Mouse (Mus musculus) T-helper 17 cell (primary cell): ENCODE results near the gene Gabarap.

Experiments used
- in situ Hi-C, 2 experiments: fragments of 300-600 bp; cut with MboI, MseI; formaldehyde crosslinking; loops; 1 replicate in 1 of 2; 2 replicates in 1 of 2; pipeline ENCODE4 v1.15.1; 2025; ENCODE audit warnings: high pct_unique_total_duplicates in 2 of 2

The Gabarap gene

DNA sequence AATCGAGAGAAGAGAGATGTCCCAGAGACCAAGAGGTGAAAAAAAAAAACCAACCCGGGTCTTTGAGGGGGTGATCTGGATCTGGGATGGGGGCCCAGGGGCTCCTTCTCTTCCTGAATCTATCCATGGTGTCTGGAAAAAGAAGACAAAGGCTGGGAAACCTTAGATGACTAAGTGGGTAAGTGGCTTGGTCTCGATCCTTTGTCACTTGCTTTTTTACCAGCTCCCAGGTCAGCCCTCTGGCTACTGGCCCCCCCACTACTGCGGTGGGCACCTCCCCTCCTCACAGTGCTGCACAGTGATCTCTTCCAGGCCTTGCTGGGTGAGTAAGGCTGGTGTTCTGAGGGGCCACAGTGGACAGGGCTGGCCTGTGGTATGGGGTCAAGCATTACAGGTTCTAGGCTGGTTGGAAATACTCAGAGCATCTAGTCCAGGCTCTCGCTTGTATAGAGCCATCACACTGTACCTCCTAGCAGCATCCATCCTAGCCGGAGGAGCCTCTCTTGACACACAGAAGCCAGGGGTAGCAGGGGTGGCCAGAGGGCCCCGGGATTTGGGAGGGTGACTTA lies 26.3 kb downstream of the Gabarap start:
- in situ Hi-C loops = loop anchor here in 1 of 2 experiments (10.0 kb wide), 1 partner anchor 912 kb away; no protein-coding TSS in a partner anchor

DNA sequence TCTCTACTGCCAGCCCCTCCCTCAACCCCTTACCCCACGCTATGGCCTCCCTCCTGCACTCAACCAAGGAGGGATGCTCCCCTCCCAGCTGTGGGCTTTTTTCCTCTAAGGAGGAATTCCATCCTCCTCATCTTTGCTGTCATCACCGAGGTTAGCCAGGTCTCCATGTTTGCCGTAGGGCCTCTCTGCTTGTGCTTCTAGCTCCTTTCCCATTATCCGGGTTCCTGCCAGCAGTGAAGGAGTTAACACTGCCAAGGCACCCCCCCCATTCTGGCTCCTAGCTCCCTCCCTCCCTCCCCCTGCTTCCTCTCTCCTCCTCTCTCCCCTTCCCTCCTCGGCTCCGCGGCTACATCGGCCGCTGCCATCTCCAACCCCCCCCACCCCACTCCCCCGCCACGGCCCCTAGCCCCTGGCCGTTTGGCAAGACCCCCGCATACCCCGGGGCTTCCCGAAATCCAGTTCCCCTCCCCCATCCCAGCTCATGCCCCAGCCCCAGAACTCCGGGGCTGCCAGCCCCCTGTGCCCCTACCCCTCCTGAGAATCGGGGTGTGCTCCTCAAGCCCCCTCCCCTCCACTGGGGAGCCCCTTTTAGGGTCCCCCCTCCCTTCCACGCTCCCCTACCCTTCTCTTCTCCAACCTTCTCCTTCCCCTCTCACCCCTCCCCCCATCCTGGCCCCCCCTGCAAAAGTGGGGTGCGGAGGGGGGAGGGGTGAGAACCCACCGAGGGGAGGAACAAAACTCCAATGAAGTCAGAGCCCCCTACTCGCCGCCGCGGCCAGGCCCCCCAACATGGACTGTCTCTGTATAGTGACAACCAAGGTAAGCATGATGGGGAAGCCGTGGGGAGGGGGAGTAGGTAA lies 27.4 kb downstream of the Gabarap start:
- in situ Hi-C loops = loop anchor here in 1 of 2 experiments (10.0 kb wide), 1 partner anchor 914 kb away; no protein-coding TSS in a partner anchor

DNA sequence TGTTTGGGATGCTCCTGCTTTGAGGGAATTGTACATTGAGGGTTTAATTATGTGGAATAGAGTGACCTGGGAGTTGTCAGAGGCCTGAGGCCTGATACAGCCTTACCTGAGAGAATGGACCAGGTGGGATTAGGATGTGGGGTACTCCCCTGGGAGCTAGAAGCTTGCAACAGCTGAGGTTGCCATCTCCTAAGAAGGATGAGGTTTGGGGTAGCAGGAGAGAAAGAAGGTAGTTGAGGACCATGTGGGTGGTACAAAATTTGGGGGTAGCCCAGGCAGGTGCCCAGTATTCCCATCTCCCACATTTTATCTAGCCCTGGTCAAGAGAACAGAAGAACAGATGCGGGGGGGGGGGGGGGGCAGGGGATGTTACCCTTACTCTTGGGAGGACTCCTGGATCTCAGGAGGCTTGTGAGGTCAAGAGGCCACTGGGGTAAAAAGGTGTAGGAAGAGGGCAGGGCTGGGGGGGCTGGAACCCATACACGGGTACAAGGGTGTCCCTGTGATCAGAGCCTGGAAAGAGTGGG lies 28.6 kb downstream of the Gabarap start:
- in situ Hi-C loops = loop anchor here in 1 of 2 experiments (10.0 kb wide), 1 partner anchor 915 kb away; no protein-coding TSS in a partner anchor

DNA sequence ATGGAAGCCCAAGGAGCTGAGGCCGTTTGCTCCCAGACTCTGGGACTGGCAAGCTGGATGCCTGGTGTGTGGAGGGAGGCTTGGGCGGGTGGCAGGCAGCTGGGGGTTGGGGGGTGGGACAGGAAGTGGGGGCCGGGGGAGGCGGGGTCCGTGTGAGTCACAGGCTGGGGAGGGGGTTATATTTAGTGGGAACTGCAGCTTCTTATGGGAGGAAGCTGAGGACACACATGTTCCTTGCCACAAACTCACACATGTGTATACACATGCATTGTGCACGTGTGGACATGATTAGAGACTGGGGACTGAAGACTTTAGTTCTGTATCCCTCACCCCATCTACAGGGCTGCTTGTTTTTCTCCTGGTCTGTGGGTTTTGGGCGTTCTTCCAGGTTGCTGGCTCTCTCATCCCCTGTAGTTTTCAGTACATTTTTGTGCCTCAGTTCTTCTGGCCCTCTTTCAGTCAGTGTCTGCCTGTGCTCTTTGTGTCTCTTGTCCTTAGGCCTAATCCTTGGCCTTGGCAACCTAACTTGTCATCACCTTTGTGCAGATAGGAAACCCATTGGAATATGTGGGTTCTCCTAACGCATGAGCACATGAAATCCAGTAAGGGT lies 29.2 kb downstream of the Gabarap start:
- in situ Hi-C loops = no loop called here

DNA sequence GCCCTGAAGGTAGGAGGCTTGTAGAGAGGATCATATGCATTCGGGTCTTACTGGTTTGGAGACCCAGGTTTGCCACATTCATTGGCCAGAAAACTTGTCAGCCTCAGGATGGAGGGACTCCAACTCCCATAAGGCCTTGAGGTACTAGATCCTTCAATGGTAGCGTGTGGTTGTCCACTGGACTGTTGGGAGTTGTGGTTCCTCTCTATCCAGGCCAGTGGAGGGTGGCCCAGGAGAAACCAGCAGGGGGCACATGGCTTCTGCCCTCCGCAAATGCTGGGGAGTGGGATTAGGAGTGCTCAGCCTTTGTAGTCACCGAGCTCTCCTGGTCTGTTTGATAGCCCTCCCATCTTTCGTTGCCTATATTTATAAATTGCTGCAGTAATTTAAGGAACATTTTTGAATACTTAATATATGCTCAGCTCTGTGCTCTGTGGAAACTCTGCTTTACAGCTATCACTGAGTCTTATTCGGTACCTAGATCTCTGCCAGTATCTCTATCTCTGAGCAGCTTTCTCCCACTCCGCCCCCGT lies 29.9 kb downstream of the Gabarap start:
- in situ Hi-C loops = no loop called here

DNA sequence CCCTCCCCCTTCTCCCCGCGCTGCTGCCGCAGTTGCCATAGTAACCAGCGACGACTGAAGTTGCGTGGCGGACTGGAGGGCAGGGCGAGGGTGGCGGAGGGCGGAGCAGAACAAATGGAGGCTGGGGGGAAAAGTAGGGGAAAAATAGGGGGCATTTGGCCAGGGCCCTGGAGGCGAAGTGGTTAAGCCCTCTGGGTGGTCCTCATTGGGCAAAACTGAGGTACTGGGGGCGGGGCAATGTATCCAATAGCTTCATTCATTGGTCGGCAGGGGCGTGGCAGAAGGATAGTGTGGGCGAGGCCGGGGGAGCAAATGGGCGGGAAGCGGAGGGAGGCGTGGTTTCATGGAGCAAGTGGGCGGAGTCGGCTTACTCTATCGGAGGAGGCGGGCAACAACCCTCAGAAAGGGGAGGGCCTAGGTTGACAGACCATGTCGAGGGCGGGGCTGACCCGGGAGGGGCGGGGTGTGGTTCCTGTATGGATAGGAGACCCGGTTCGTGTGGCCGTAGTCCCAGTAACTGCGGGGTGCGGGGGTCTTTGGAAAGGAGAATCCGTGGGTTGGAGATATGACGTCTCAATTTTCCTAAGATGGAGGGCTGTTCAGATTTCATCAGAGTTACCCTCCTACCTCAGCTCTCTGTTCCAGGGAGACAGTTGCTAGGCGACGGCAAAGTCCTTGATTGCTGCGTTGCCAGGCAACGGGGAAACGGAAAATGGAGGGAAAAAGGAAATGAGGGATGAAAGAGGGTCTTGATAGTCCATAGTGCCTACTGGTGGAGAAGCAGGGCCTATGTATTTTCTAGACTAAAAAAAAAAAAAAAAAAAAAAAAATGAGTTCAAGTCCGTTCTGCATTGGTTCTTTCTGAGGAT lies 30.6 kb downstream of the Gabarap start:
- in situ Hi-C loops = no loop called here

DNA sequence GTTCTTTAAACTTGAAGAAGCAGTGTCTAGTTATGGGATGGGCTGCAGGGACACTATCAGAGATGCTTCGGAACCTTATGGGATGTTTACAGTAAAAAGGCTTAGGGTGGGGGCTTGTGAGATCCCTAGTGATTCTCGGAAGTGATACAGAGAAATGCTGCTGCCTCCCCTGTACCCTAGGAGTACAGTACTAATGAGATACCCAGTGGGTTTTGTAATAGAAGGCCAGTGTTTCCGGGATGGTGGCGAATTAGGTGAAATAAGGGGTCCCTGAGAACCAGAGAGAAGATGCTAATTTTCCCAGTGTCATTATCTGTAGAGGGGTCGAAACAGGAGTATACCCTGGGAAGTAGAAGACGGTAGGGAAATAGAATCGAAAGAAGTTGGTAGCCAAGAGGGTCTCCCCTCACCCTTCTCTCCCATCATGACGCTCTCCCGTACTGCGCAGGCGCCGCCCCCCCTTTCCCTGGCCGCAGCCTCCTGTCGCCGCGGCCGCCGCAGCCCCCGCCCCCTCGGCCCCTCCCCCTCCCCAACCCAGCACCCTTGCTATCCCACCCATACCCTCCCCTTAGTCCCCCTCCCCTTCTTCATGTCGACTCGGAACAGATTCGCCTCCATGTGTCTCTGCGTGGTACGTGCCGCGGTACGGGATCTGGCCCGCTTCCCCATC lies 32.7 kb downstream of the Gabarap start:
- in situ Hi-C loops = no loop called here

DNA sequence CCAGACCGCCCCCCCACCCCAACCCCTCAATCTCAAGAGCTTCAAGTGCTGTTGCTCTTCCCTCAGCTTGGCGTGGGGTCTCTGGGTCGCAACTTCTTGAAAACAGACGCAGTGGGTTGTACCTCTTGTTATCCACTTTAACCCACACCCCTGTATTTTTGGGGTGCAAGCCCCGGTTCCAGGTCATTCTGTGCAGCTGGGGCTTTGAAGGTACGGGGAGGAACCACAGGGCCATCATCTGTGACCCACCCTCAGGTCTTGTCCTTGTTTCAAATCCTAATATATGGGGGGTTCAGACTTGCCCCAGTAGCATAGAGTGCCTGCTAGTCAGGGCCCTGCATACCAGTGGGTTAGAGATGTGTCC lies 33.2 kb downstream of the Gabarap start:
- in situ Hi-C loops = no loop called here

DNA sequence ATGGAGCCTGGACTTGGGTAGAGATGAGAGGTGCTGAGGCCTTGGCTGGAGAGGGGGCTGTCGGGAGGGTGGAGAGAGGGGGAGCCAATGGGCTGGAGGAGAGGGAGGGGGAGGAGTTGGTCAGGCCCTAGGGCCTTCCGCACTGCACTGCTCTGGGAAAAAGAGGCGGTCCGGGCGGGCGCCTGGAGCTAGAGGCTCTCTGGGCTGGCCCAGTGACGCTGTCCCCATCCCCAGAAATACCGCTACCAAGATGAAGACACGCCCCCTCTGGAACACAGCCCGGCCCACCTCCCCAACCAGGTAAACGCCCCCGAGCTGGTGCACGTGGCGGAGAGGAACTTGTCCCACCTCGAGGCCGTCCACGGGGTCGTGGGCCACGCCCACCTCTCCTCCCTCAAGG lies 35.7 kb downstream of the Gabarap start:
- in situ Hi-C loops = no loop called here

DNA sequence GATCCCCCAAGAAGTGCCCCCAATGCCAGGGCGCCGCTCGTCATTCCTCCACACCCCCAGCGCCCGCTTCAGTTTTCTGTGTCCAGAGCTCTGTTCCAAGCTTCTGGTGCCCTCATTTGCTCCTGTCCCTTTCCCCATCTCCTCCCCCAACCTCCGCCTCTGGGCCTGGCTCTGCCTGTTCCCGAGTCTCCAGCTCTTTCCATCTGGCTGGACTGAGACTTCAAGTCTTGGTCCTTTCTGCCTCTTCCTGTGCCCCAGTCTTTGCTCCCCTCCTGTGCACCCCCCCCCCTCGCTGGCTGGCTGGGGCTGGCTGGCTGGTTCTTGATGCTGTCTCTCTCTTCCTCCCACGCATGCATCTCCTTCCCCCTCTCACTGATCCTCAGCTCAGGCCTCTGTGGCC lies 36.5 kb downstream of the Gabarap start:
- in situ Hi-C loops = no loop called here

DNA sequence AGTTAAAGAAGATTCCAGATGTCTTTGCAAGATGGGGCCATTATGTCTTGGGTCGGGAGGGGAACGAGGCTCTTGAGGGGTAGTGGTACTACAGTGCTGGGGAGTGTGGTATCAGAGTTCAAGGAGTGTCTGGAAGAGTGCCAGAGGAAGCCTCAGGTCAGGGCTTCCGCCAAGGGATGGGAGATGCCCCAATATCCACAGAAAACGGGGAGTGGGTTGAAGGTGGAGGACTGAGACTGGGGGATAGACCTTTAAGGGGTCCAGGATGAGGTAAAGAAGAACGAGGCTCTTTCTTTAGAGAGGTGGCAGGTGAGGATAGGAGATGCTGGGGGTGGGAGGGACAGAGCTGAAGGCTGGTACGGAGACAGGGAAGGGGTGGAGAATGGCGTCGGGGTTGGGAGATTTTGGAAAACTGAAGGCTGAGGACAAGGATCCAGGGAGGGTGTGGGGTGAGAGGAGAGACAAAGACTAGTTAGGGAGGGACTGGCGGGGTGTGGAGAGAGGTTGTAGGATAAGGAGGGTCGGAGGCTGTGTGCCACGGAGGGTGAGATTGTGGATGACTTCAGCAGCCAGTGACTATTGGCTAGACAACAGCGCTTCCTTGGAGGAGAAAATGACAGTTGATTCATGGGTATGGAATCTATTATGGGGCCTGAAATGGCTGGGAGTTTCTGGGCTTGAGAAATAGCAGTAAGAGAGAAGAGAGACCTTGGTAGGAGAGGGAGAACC lies 37.6 kb downstream of the Gabarap start:
- in situ Hi-C loops = no loop called here

DNA sequence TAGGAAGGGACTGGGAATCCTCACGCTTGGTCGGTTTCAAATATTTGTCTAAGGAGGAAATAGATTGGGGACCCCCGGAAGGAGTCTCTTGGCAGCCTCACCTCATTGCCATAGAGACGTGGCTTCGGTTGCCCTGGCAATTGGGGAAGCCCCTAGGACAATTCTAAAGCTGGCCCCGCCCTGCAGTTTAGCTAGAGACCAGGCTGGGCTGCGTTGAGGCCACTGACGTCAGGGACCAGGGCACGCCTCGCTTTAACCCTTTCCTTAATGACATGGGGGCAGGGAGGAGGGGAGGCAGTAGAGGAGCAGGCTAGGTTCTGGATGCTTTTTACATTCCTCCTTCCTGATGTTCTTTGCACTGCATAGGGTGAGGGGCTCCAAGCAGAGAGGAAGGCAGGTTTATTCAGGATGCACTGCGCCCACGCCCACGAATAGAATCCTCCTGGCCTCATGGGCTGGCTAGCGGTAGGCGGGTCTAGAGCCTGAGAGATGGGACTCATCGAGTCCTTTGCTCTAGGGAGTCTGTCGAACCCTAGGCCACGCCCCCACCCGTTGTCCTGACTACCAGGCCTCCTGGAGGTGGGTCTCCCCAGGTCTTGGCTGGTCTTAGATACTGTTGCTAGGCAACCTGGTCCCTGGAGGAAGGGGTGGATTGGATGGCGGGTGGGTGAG lies 38.3 kb downstream of the Gabarap start:
- in situ Hi-C loops = no loop called here

DNA sequence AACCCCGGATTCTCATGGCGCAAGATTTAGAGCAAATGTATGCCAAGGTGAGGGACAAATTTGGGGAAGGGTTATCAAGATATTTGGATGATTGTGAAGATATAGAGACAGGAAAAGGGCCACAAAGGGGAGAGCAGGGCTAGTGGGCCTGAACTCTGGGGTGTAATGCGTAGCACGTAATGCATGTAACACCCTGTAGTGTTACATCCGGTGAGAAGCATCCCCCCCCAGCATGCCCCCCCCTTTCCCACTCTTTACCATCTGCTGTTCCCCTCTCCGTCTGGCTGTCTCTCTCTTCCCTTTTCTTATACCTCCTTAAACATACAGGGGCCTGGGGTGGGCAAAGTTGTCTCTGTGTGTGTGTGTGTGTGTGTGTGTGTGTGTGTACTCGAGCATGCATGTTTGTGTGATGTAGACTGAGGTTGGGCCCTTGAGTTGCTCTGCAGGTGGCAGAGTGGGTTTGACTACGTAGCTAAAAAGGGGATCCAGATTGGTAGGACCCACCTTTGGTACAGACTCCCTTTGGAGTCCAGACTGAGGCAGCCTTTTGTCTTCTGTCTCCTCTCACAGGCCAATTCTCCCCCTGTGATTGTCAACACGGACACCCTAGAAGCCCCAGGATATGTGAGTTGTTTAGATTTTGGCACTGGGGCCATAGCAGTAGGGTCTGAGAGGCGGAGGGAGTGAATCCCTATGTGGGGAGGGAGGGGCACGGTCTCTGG lies 39.0 kb downstream of the Gabarap start:
- in situ Hi-C loops = loop anchor here in 1 of 2 experiments (5.0 kb wide), 1 partner anchor 692 kb away; no protein-coding TSS in a partner anchor

DNA sequence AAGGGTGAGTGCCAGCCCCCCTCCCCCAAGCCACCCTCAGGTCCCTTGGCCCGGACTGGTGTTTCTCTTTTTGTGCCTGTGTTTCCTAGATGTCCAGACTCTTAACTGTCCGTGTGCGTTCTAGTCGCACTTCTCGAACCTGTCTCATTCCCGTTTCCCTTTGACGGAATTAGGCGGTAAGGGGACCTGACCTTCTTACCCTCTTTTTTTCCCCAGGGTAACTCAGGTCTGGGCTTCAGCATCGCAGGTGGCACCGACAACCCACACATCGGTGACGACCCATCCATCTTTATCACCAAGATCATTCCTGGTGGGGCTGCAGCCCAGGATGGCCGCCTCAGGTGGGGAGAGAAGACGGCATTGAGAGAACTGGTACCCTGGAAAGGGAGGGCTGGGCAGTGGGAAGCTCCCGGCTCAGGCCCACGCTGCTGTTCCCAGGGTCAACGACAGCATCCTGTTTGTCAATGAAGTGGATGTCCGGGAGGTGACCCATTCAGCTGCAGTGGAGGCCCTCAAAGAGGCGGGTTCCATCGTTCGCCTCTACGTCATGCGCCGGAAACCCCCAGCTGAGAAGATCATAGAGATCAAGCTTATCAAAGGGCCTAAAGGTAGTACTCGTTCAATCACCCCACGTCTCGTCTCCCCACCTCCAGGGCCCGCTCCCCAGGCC lies 39.8 kb downstream of the Gabarap start:
- in situ Hi-C loops = loop anchor here in 1 of 2 experiments (5.0 kb wide), 1 partner anchor 692 kb away; no protein-coding TSS in a partner anchor

DNA sequence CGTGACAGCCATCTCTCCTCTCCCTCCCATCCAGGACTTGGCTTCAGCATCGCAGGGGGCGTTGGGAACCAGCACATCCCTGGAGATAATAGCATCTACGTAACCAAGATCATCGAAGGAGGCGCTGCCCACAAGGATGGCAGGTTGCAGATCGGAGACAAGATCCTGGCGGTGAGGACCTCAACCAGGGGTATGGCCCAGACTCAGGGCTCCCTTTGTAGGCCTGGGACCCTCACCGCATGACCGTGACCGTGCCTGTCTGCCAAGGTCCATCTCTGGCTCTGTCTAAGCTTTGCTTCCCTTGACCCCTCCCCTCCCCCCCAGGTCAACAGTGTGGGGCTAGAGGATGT lies 40.4 kb downstream of the Gabarap start:
- in situ Hi-C loops = loop anchor here in 1 of 2 experiments (5.0 kb wide), 1 partner anchor 691 kb away; no protein-coding TSS in a partner anchor

DNA sequence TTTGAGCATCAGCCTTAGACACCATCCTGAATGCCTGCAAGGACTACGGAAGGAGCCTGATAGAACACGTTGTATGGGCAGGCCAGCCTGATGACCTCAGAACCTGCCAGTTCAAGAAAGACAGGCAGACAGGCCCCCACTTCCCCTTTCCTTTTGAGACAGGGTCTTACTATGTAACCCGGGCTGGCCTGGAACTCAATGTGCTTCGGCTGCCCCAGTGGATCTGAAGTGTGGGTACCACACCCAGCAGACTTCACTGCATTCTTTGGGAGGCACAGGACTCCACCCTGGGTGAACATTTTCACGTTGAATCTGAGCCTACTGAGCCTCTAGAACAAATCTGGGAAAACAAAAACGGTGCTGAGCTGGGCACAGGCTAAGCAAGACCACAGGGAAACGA lies 47.2 kb downstream of the Gabarap start:
- in situ Hi-C loops = no loop called here

DNA sequence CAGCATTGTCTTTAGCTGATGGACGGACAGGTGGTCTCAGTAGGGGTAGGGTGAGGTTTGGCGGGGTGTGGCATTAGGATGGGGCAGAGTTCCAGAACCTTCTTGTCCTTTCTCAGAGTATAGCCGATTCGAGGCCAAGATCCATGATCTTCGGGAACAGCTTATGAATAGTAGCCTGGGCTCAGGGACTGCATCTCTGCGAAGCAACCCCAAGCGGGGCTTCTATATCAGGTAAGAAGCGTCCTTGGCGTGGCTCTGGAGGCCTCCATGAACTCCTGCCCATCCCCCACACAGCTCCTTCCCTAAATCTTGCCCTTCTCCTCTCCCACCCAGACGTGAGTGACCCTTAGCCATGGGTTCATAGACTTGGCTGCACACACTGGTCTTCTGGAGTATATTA lies 48.7 kb downstream of the Gabarap start:
- in situ Hi-C loops = no loop called here

DNA sequence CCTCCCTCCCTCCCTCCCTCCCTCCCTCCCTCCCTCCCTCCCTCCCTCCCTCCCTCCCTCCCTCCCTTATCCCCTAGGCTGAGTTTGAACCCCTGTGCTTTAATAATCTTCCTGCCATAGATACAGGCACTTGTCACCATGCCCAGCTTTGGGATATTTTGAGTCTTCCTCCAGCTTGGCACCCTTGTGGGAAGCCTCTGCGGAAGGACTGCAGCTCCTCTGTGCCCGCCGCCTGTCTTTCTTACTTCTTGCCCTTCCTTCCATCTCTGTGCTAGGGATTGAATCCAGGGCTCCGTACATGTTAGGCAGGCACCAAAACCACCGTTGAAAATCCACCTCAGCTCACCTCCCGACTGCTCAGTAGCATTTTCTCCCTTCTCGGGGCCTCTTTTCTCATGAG lies 49.2 kb downstream of the Gabarap start:
- in situ Hi-C loops = no loop called here
